Mouse (Mus musculus): Measurements from ENCODE around the gene Stard10.

Stard10 gene

DNA sequence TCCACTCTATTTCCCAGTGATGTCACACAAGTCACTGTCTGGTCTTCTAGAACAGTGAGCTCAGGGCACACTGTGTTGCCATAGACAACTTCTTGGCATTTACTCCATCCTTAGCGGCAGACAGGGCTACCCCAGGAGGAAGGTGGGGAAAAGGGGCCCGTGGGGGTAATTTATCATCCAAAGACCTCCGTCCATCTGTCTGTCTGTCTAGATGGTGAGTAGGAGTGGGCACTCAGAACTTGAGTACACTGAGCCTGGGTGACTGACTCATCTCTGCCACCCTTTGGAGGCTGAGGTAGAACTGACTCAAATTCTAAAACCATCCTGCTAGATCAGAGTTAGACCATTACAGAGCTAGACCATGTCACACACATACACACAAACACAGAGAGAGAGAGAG lies at the start of gene Stard10:
Stard10 (plus strand) TSS at position 73 of the 400 bp plus-strand sequence.
- no peak for DNase-seq (ENCODE audit: low spot score)

DNA sequence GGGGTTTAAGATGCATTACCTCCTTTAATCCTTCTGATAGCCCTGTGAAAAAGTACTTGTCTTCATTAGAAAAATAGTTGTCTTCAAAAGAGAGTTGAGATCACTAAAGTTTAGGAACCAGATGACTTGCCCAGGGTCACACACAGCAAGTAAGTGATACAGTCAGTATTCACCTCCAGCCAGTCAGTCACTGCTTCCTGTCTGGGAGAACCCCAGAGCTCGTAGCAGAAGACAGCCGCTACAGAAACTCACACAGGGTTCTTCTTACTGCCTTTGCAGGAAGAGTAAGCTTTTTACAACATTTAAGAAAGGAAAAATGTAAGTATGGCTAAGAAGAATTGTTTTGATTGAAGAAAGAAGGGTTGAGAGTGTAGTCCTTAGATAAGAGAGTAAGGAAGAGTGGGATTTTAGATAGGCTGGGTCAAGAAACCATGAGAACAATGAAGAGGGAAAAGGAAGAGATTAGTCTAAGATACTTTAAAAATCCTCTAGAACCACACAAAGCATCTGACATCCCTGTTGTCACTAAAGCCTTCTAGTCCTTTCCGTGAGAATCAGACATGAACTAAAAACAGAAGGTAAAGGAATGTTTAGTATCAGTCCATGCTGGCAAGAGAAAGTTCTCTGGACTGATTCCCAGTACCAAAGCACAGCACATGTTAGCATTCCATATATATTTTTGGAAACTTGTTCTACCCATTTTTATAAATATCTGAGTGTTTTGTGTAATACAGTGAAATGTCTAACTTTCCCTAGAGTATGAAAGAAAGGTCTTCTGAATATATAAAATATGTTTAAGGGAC lies 49.2 kb upstream of the Stard10 start:
- DNase-seq (ENCODE audit: low spot score): no peak

DNA sequence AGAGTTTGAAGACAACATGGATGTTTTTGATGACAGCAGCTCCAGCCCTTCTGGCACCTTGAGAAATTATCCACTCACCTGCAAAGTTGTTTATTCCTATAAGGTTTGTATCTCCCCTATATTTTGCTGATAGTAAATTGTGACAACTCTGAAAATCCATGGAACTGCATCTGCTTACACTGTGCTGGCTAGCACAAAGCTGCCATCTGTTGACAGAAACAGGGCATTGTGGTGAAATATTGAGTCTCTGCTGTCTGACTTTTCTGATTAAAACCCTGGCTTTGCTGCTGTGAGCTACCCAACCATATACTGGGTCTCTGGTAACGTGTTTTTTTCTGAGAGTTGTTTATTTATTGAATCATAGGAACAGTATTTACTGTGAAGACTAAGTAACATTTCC lies 45.3 kb upstream of the Stard10 start:
- peak; percentile 29 for DNase-seq (ENCODE audit: low spot score)

DNA sequence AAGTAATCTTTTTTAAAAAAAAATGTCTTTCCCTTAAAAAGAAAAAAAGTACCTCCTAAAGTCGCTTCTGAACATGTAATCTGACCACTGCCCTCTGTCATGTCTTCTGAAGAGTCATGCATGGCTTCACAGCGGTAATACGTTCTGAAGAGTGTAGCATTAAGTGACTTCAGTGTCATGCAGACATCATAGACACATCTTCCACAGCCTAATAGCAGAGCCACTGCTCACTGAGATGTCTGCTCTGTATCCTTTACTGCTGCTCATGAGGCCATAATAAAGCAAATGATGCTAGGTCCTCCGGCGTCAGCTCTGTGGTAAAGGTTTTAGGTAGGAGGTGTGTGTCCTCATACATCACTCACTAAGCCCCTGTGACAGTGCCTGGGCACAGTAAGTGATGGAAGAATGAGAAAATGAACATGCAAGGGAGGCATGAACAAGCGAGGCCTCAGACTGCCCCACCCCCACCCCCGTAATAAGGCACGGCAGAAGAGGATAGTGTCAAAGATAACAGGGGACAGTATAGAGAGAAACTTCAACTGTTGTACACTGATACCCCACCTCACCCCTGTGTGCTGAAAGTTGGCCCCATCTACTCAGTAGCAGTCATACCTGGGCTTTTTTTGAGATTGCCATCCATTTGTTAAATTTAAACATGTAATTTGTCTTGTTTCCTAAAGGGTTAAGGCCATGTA lies 44.3 kb upstream of the Stard10 start:
- no peak for DNase-seq (ENCODE audit: low spot score)

DNA sequence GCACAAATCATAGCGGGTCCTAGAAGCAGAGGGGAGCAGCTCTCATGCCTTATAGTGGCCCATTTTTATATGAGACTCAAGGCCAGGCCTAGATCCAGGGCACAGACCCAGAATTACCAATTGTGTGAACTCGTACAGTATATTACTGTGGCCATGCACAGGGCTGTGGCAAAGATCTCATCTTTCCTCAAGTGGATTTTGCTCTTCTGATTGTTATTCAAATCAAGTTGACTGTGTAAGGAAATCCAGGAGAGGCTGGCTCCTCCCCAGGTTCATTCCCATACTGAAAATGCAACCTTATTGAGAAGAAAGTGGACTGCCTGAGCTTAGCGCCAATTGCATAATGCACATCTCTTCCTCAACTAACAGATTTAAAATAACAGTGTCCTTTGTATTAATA lies 34.2 kb upstream of the Stard10 start:
- no peak for DNase-seq (ENCODE audit: low spot score)

DNA sequence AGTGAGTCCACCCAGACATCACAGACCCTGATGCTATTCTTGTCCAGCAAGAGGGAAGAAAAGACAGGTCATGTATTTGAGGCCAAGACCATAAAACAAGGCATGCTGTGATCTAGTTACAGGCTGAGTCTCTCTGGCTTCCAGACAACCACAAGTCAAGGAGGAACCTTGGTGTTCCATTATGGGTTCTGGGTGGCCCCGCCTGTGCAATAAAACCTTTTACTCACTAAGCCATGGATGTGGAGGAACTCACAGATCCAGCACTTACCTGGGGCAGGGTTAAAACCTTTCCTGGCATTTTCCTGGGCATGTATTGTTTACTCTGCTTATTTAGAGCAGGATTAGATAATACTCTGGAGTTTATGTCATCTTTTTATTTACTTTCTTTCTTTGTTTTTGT lies 32.4 kb upstream of the Stard10 start:
- no peak for DNase-seq (ENCODE audit: low spot score)

DNA sequence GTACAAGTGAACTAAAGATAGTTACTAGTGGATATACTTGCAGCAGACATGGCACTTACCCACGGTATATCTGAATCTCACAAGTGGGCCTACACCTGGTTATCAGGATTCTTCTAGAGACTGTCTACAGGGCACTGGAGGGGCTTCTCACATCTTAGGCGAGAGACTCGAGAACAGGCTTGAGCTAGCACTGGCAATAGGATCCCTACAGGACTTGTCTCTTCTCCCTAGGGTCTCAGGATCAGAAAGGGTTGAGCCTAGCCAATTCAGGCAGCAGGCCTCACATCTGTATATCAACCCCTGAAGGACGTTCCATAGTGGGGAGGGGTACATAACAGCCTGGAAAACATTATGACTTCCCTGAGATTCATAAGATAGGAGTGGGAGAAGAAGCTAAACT lies 30.0 kb upstream of the Stard10 start:
- no peak for DNase-seq (ENCODE audit: low spot score)

DNA sequence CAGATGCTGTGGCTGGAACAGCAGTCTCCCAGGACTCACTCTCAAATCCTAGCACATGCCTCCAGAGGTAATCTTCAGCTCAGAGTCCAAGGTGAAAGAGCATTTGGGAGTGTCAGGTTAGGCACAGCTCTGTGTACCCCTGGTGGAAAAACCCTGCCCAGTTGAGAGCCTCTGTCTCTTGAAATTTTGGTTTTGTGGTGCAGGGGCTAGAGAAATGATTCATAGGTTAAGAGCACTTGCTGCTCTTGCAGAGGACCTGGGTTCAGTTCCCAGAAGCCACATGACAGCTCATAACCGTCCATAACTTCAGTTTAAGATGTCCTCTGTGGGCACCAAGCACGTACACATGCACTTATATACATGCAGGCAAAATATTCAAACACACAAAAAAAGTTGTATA lies 29.1 kb upstream of the Stard10 start:
- no peak for DNase-seq (ENCODE audit: low spot score)

DNA sequence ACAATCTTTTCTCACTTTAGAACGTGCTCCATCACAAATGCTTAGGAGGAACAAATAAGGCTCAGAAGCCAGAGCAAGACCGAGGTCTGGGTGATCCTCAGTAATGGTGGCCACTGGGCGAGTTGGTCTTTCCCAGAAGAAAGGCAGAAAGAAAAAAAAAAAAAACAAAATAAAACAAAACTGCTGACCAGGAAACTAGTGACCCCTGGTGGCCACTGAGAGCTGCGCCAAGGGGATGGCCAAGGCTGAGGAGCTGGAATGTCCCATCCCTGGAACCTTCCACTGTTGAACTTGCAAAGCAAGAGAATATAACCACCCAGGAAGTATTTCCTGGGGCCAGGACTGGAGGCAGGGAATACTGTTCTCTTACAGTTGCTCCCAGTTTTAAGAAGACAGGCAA lies 28.4 kb upstream of the Stard10 start:
- DNase-seq (ENCODE audit: low spot score): peak; percentile 73

DNA sequence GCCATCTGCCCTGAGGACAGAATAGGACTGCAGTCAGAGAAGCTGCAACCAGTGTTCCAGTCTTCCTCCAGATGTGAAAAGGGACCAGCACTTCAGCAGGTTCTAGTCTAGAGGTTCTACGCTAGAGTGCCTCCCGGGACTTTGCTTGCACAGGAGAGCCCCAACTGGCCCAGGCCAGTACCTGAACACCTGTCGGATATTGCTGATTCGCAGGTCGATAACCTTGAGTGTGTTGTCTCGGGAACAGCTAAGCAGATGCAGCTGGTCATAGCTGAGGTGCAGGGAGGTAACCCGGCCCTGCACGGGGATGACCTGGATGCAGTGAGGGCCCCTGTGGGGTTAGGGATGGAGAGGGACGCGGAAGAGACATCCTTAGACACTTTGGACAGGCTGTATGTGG lies 26.5 kb upstream of the Stard10 start:
- DNase-seq (ENCODE audit: low spot score): no peak

DNA sequence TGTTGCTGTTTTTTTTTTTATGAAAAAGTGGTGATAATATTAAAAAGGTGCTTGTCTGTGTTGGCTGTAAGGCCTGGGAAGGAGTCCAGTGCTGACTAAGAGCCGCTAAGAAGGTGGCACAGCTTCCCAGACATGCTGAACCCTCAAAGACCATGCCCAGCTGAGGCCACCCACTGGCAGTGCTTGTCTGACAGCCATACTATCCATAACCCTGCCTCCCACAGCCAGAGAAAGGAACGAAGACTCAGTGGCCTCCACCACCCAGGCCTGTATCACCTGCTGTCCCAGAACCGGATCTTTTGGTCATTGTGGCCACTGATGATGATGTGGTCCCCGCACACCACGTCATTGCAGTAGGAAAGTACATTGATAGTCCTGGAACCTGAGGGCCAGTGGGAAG lies 25.7 kb upstream of the Stard10 start:
- DNase-seq (ENCODE audit: low spot score): no peak

DNA sequence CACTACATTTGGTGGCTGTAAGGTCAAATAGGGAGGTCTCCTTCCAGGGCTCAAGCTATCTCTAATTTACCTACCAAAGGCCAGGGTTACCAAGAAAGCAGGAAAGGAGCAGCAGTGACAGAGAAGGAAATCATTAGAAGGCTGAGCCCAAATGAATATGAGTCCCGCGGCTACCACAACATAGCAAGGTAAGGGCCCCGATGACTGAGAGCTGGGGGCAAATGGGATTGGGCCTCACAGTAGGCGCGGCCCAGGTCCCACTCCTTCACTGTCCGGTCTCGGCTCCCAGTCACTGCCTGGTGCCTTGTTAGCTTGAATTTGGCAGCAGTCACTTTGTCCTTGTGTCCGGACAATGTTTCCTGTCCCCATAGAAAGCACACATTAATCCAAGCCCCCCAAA lies 25.2 kb upstream of the Stard10 start:
- DNase-seq (ENCODE audit: low spot score): no peak

DNA sequence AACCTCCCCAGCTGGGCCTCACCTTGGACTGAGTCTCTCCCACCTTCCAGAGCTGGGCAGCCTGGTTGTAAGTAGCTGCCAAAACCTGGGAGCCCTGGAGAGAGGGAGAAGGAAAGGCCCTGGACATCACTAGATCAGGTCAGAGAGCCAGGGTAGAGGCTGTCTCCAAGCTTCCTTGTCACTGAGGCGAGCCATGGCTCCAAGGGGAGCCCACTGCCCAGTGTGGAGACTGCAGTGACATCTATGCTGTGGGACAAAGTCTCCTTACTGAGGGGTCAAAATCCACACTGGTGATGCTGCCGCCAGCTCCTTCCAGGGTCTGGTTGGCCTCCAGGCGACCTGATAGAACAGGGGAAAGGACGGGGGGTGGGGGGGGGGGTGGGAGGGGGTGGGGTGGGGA lies 24.8 kb upstream of the Stard10 start:
- no peak for DNase-seq (ENCODE audit: low spot score)

DNA sequence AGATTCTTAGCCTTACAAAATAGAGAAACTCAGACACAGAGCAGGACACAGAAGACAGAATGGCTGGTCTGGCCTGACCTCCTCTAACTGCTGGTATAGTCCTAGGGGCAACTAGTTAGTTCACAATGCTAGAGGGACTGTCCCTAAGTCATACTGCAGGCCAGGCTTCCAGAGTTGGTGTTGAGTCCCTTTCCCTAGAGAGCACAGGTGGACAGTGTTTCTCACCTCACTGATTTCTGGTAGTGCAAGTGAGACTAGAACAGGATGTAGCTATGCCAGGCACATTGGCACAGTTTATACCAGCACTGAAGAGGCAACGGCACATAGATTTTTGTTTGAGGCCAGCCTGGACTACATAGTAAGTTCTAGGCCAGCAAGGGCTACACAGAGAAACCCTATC lies 24.2 kb upstream of the Stard10 start:
- DNase-seq (ENCODE audit: low spot score): no peak

DNA sequence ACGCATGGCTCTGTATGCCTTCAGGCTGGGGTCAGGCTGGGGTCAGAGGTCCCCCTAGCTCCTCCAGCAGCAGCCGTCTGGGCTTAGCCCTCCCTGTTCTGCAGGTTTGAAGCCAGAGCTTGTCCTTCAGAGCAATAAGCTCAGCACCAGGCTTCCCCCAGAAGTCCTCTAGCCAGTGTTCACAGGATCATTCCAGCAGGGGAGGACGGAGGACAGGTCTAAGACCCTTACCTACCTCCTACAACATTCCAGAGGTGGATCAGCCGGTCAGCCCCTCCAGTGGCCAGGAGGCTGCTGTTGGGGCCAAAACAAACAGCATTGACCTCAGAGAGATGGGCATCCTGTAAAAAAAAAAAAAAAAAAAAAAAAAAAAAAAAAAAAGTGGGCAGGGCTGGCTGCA lies 23.7 kb upstream of the Stard10 start:
- no peak for DNase-seq (ENCODE audit: low spot score)

DNA sequence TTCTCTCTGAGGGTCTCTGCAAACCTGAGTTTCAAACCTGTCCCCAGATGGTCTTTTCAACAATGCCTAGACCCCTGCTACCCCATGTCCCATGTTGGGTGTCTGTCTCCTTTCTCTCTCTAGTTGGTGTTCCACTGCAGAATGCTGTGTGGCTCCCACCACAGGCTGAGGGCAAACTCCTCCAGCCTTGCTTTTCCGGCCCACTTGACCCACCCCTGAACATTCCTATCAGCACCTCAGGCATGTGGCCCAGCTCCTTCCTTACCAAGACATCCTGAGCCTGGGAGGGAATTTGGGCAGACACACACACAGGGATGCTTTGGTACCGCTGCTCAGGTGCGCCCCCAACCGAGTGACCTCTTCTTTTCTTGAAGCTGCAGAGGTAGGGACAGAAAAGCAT lies 23.3 kb upstream of the Stard10 start:
- no peak for DNase-seq (ENCODE audit: low spot score)

DNA sequence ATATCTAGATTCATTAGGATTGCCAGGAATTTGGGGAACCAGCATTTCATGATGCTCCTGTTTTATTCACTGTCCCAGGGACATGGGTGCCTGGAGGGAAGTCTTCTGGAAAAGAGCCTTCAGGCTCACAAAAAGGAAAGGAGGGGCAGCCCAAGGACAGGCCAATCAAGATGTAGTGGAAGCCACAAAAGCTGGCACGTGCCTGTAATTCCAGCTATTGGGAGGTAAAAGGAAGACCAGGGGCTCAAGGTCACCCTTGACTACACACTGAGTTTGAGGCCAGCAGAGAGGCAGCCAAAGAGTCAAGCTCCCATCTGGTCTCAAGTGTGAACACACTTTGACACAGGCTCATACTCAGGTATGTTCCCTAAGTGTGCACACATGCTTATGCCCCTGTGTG lies 21.4 kb upstream of the Stard10 start:
- DNase-seq (ENCODE audit: low spot score): no peak

DNA sequence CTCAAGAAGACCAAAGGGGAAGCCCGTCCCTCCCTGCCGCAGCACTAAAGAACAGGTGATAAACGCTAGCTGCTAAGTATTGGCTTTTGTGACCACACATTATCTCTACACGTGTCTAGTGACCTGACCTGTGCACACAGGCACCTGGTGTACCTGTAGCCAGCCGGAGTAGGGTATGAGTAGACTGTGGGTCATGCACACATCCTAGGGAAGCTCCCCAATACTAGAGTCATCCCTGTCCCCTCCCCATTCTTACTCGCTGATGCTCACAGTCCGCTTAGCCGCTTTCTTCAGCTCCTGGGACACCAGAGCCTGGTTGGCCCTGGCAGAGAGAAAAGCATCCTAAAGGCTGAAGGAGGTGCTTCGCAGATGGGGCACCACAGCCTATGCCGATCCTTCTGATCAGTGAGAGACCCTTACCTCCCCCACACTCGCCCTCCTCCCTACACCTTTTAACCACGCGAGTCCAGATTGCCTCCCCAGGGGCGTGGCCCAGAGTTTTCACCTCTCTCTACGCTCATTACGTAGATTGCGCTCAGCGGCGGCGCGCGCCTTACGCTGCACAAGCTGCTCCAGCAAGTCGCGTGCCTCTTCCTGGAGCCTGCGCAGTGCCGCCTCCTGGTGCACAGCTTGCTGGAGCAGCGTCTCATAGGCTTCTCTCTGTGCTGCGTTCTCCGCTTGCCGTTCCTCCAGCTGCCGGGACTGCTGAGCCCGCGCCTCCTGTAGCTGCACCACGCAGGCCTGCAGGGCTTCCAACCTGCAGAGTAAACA lies 20.4 kb upstream of the Stard10 start:
- DNase-seq (ENCODE audit: low spot score): no peak

DNA sequence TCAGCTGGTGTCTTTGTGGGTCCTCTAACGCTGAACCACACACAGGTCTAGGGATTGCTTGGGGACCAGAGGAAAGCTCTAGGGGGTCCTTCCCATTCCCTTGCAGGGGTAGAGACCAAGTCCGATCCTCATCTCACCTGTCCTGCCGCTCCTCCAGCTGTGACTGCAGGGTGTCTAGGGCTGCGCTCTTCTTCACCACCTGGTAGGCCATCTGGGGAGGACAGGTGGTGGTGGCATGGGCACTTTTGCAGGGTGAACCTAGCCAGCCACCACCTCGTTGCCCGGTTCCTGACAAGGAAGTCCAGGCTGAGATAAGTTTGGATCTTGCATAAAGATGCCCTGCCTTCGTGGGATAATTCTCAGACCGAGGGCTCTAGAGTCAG lies 19.9 kb upstream of the Stard10 start:
- no peak for DNase-seq (ENCODE audit: low spot score)

DNA sequence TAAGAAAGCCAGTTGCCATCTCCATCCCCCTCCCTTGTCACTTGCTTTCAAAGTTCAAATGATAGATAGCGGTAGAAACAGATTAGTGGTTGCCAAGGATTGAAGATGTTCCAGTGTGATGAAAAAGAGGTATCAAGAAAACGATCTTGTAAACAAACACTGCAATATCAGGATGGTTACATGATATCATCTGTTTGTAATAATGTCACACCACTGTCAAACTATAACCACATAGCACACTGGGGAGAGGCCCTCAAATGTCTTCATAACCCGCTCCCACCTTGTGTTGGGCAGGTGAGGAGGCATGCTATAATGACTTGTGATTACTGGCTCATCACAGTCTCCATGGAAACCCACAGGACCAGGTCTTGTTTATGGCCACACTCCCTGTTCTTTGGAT lies 18.5 kb upstream of the Stard10 start:
- DNase-seq (ENCODE audit: low spot score): no peak

DNA sequence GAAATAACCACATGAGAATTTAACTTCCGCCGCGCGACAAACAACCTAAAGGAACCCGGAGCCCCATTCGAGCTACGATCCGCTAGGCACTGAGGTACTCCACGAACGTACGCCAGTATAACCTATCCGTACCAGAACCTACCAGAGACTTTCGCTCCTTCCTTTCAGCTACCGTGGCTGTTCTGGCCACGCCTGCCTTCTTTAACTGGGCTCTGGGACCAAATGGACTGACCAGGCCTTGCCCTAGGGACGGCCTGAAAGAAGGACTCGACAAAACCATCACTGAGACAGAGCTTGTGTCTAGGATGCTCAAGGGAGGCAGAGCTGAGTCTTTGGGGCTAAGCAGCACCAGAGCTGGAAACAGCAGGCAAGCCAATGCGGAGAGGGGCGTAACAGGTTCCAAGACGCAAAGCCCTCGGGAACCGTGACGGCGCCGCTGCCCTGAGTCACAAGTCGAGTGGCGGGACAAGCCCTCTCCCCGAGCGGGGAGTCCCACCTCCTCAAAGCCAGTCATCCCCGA lies 15.5 kb upstream of the Stard10 start:
- DNase-seq (ENCODE audit: low spot score): peak; percentile 30

DNA sequence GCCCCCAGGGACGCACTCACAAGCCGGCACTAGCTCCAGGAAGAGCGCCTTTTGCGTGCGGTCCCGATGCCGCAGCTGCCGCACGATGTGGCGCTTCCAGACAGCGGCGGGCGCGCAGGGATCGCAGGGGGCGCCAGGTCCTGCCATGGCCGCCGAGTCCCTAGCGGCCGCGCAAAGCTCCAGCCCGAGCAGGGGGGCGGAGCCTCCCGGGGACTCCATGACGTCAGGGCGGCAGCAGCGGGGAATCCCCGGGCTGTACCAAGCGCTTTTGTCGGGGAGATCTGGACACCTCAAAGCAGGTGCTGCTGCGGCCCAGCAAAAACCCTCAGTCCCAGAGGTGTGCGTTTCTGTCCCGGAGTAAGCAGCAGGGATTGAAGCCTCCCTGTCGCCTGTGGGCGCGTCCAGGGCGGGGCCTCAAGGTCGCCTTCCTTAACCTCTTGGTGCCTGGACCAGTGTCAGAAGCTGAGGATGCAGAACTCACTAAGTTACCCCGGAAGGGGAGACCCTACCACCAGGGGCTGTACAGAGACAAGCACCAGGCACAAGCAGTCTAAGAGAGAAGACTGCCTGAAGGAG lies 14.9 kb upstream of the Stard10 start, which contains the start of gene Atg16l2:
Atg16l2 (minus strand) TSS at position 371 of the 576 bp plus-strand sequence.
- peak; percentile 72 for DNase-seq (ENCODE audit: low spot score)

Data from adipocyte (in vitro differentiated cells).